Mouse (Mus musculus) intestine, postnatal 0 days (tissue): ENCODE measurements at regions not wholly inside any gene's neighbourhood (a gene's known extent, or its start where the extent isn't known, plus 50 kb on each side); places are given as distances from the start of the nearest gene placed in this dataset.

Experiments used
- ATAC-seq: fragments of 200-750 bp; cut with Nextera tagmentation; 2 replicates; pipeline ENCODE4 v1.8.0; 2017; ENCODE audit warnings: mild to moderate bottlenecking, moderate TSS enrichment, moderate library complexity
- H3K27ac ChIP-seq: fragments of 300-500 bp; sonication (generic); 2 replicates; pipeline ENCODE4 v1.5.1; 2014; ENCODE audit warnings: mild to moderate bottlenecking, low read depth, low read length, moderate library complexity
- H3K27me3 ChIP-seq: fragments of 300-500 bp; sonication (generic); replicated peaks from 2 replicates; pipeline ENCODE4 v1.6.1; 2014; ENCODE audit warnings: low read length, mixed read lengths; ENCODE audit not compliant: control insufficient read depth, insufficient read depth
- H3K36me3 ChIP-seq: fragments of 300-500 bp; sonication (generic); 2 replicates; pipeline ENCODE4 v1.6.1; 2014; ENCODE audit warnings: mild to moderate bottlenecking, moderate library complexity; ENCODE audit not compliant: control insufficient read depth, insufficient read depth
- H3K4me1 ChIP-seq: fragments of 300-500 bp; sonication (generic); replicated peaks from 2 replicates; pipeline ENCODE4 v1.6.1; 2014; ENCODE audit warnings: antibody characterized with exemption, low read length, mixed read lengths; ENCODE audit not compliant: control insufficient read depth, insufficient read depth
- H3K4me2 ChIP-seq: fragments of 300-500 bp; sonication (generic); replicated peaks from 2 replicates; pipeline ENCODE4 v1.6.1; 2014; ENCODE audit warnings: low read depth, mild to moderate bottlenecking, moderate library complexity
- H3K4me3 ChIP-seq: fragments of 300-500 bp; sonication (generic); 2 replicates; pipeline ENCODE4 v1.5.1; 2014; ENCODE audit warnings: low read depth, low read length
- H3K9ac ChIP-seq: fragments of 300-500 bp; sonication (generic); 2 replicates; pipeline ENCODE4 v1.6.1; 2014; ENCODE audit warnings: mild to moderate bottlenecking, low read depth, low read length
- H3K9me3 ChIP-seq: fragments of 300-500 bp; sonication (generic); 2 replicates; pipeline ENCODE4 v1.6.1; 2016; ENCODE audit warnings: mixed run types; ENCODE audit not compliant: control insufficient read depth
- CTCF ChIP-seq: sonication (generic); IDR thresholded peaks from 2 replicates; pipeline ENCODE4 v1.5.1; 2016; ENCODE audit warnings: low read depth, mild to moderate bottlenecking, control low read depth, antibody characterized with exemption, moderate library complexity
- WGBS: fragments of 180-500 bp; shearing (Covaris S2); extraction: QIAGEN DNeasy Blood & Tissue Kit; methylation state at CpG from one replicate; pipeline ENCODE4 v1.1.7; 2014; 5-methylcytosine and 5-hydroxymethylcytosine counted together

DNA sequence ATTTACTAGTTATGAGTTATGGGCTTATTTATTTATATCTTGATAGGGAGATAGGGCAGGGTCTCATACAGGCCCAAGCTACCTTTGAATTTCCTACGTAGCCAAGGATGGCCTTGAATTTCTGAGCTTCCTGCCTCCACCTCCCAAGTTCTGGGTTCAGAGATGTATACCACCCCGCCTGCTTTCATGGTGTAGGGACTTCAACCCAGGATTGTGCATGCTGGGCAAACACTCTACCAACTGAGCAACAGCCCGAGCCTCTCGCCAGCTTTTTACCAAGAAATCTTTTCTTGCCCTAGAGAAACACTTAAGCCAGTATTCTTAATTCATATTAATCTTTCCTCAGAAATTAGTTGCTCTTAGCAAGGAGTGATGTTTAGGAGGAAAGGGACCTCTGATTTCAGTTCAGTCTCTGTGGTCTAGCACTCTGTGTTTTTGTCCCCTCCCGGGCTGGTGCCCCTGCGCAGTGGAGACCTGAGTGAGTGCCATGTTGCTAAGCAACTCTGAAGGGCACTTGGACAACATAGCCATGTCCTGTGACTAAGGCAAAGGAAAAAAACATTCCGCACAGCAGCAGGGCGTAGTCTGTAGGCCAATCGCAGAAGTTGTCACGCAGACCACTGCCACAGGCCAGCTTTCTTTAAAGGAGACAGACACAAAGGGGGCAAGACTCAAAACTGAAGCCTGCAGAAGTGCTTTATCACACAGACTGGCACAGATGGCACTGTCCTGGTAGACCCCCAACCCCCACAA is 83.2 kb upstream of the Gm6793 start:
- H3K36me3 ChIP-seq, result no peaks in the 10 kb centered on the region

GRCm38 (mm10) chr8:112094881-112095280 is 80.0 kb upstream of the Gm6793 start:
- H3K9me3 ChIP-seq, result no peaks in the 10 kb centered on the region
- no peaks in the 10 kb centered on the region for H3K27me3 ChIP-seq
- H3K27ac ChIP-seq, result no peak overlapping the region
- no peak overlapping the region for H3K9ac ChIP-seq
- H3K4me1 ChIP-seq, result no peaks in the 10 kb centered on the region
- H3K4me3 ChIP-seq, result no peak overlapping the region
- no peak overlapping the region for H3K4me2 ChIP-seq
- no peak for ATAC-seq
- 88% methylated on average over 2 of the region's 2 CpGs for WGBS
- no peaks in the 10 kb centered on the region for H3K36me3 ChIP-seq
- TF ChIP-seq CTCF, result no peak

More for the DNA sequence above, 83.2 kb upstream of the Gm6793 start:
- no peak overlapping the region for H3K4me2 ChIP-seq
- H3K27ac ChIP-seq, result no peak overlapping the region
- WGBS, result 83% methylated on average over 10 of the region's 10 CpGs
- no peak overlapping the region for H3K9ac ChIP-seq
- H3K4me1 ChIP-seq, result no peaks in the 10 kb centered on the region
- ATAC-seq, result no peak
- no peaks in the 10 kb centered on the region for H3K27me3 ChIP-seq
- TF ChIP-seq CTCF, result no peak
- no peaks in the 10 kb centered on the region for H3K9me3 ChIP-seq
- H3K4me3 ChIP-seq, result no peak overlapping the region

DNA sequence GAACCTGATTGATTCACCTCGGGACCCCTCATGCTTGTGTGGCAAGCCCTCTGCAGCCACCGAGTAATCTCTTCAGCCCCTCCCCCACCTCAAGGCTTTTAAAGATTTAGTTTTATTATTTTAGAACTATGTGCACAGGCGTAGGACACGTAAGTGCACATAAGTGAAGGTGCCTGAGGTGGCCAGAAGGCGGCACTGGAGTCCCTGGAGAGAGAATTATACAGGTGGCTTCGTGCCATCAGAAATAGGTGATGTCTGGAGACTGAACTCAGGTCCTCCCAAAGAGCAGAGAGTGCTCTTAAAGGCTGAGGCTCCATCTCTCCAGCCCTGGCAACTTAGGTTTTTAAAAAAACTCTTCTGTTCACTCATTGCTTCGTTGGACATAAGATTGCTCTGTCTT is 78.7 kb upstream of the Gm6793 start:
- Histone ChIP-seq H3K4me1 (no peaks in the 10 kb centered on the region), H3K9me3 (no peaks in the 10 kb centered on the region), H3K36me3 (no peaks in the 10 kb centered on the region), H3K27me3 (no peaks in the 10 kb centered on the region), H3K4me2 (no peak overlapping the region), H3K27ac (no peak overlapping the region), H3K4me3 (no peak overlapping the region), H3K9ac (no peak overlapping the region)
- TF ChIP-seq CTCF, result 0 out of 2 replicates have a peak, but pooled peaks have one; percentile 3
- ATAC-seq, result no peak
- WGBS, result 59% methylated on average over 7 of the region's 7 CpGs

DNA sequence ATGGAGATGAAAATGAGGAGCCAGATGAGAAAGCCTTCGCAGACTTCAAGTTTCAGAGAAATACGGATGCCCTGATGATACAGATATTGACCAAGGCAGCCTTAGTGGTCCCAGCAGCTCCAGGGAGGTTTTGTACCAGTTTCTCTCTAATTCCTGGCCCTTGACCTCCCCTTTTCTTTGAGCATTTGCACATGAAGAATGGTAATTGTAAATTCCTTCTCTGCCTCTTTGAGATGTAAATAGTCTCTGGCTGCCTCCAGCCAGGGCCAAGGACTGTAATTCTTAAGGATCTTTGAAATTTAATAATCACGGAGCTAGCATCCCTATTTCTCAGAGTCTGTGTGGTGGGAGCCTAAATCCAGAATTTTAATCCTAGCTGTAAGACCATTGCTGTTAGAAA is 78.0 kb upstream of the Gm6793 start:
- no peaks in the 10 kb centered on the region for H3K27me3 ChIP-seq
- no peak overlapping the region for H3K27ac ChIP-seq
- no peaks in the 10 kb centered on the region for H3K4me1 ChIP-seq
- H3K9ac ChIP-seq, result no peak overlapping the region
- H3K36me3 ChIP-seq, result no peaks in the 10 kb centered on the region
- no peak overlapping the region for H3K4me3 ChIP-seq
- H3K4me2 ChIP-seq, result no peak overlapping the region
- no peaks in the 10 kb centered on the region for H3K9me3 ChIP-seq
- no peak for ATAC-seq
- 67% methylated on average over 3 of the region's 3 CpGs for WGBS
- TF ChIP-seq CTCF, result no peak

- no peak for ATAC-seq
- TF ChIP-seq CTCF, result no peak
These were observed 63.8 kb upstream of the Gm6793 start for GRCm38 (mm10) chr8:112078621-112079020.

DNA sequence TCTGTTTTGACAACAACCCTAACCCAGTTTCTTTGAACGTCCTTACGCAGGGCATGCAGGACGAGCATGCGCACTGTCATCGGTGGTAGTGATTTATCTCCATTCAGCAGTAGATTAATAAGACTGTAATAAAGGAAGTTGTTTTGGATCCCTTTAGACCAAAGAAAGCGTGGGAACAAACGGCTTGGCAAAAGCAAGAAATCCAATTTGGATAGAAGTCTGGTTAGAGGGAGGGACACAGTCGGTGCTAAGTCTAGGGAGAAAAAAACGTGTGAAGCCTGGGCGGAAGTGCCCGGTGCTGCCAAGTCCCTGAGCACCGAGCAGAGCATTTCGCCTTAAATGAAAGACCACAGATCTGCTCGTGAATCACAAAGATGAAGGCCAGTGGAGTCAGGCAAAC is 57.4 kb upstream of the Gm6793 start:
- H3K27me3 ChIP-seq, result no peaks in the 10 kb centered on the region
- H3K9me3 ChIP-seq, result no peaks in the 10 kb centered on the region
- WGBS, result 81% methylated on average over 14 of the region's 14 CpGs
- H3K27ac ChIP-seq, result no peak overlapping the region
- no peak overlapping the region for H3K9ac ChIP-seq
- TF ChIP-seq CTCF, result no peak
- H3K36me3 ChIP-seq, result no peaks in the 10 kb centered on the region
- H3K4me3 ChIP-seq, result no peak overlapping the region
- no peak for ATAC-seq
- H3K4me1 ChIP-seq, result no peaks in the 10 kb centered on the region
- H3K4me2 ChIP-seq, result no peak overlapping the region

More at GRCm38 (mm10) chr8:112078621-112079020, 63.8 kb upstream of the Gm6793 start:
- WGBS, result 84% methylated on average over 10 of the region's 10 CpGs
- Histone ChIP-seq H3K36me3 (no peaks in the 10 kb centered on the region), H3K27ac (no peak overlapping the region), H3K27me3 (no peaks in the 10 kb centered on the region), H3K9ac (no peak overlapping the region), H3K4me3 (no peak overlapping the region), H3K9me3 (no peaks in the 10 kb centered on the region), H3K4me1 (no peaks in the 10 kb centered on the region), H3K4me2 (no peak overlapping the region)
